Mouse (Mus musculus): ENCODE measurements at regions not wholly inside any gene's neighbourhood (a gene's known extent, or its start where the extent isn't known, plus 50 kb on each side); places are given as distances from the start of the nearest gene placed in this dataset.
A peak's percentile ranks its signal among the peaks of the same experiment; 100 is the strongest.

- peak; percentile 10 for DNase-seq
Measured at GRCm38 (mm10) chrX:61119499-61119898, 65.9 kb downstream of the Cdr1 start.

GRCm38 (mm10) chrX:61117368-61117767 is 68.0 kb downstream of the Cdr1 start:
- no peak for DNase-seq

- DNase-seq, result no peak
Measured at GRCm38 (mm10) chrX:61116010-61116447, 69.3 kb downstream of the Cdr1 start.
